Mouse (Mus musculus): ENCODE measurements around the gene Plekhg1.

The Plekhg1 gene

GRCm38 (mm10) chr10:3829472-3829871 is 89.3 kb downstream of the Plekhg1 start:
- WGBS: 40% methylated on average over 5 of the region's 5 CpGs

GRCm38 (mm10) chr10:3830618-3831017 is 90.5 kb downstream of the Plekhg1 start:
- WGBS: 100% methylated on average over 1 of the region's 1 CpGs

DNA sequence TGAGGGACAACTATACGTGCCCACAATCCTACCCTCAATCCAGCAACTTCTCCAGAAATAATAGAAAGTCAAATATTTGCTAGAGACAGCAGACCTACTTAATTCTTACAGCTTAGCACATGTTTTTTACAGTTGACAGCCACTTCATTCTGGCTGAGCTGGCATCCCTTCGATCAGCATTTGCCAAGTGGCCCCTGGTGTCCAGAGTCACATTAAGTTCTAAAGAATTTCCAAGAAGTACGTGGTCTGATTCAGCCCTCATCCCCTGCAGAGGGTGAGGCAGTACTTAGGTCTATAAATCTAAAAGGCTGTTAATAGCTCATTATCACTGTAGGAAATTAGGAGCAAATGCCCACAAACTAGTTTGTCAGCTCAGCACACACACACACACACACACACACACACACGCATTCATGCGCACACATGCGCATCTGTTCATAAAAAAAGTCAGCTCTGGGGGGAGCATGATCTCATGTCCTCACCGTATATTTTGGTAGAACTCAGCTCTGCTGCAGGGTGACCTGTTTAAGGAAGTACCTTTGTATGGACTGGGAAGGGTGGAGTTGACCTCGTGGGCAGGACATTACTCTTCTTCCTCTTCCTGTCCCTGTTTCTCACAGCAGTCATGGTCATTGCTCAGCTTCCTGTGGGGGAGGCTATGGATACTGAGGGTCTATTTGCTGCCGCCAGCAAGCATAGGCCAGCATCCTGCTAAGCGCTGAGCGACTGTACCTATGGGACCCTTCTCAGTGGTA is 91.6 kb downstream of the Plekhg1 start:
- WGBS: 76% methylated on average over 11 of the region's 11 CpGs

DNA sequence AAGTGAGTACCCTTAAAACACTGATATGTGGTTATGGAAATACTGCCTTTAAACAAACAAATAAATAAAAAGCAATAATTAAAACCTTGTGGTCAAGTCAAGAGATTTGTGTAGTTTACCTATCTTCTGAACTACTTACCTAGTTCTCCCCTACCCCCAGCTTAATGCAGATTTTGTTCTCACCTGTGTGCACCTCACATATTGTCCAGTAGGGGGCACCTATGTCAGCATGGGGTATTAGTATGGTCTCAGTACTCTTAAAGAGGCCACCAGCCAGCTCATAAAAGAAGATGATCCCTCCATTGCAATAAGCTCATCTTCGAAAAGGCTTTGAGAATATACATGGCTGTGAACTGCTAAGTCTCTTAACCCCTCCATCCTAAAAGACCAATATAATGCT is 93.9 kb downstream of the Plekhg1 start:
- WGBS: 97% methylated on average over 1 of the region's 1 CpGs

DNA sequence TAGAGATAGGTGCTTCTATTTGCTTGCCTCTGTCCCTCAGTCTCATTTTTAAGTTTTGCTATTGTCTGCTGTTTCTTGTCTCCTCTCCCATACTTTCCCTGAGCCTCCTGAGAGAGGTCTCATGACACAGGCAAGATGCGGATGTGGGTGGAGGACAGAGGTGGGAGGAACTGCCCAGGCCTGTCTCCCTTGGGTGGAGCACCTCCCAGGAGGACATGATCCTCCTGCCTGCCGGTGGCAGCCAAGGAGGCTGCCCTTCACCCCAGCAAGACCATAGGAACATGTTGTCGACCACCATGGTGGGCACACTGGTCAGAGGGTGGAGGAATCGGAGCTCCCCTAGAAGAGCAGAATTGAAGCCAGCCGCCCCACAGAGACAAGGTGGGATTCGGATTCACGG is 94.5 kb downstream of the Plekhg1 start:
- 75% methylated on average over 7 of the region's 7 CpGs for WGBS

DNA sequence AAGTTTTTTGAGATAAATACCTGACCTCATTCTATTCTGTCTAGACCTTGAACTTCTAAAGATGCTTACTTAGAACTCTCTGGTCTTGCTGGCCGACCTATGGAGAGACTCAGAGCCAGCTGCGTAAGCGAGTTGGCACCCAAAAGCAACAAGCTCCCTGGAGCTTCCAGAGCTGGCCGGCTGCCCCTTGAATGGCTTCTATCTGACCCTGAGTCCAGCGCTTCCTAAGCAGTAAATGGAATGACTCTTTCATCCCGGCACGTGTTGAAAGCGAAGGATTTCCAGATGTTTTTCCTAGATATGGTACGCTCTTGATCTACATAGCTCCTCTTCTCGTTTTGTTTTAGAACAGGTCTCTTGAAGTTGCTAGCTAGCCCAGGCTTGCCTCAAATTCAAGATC is 95.5 kb downstream of the Plekhg1 start:
- 73% methylated on average over 10 of the region's 10 CpGs for WGBS

DNA sequence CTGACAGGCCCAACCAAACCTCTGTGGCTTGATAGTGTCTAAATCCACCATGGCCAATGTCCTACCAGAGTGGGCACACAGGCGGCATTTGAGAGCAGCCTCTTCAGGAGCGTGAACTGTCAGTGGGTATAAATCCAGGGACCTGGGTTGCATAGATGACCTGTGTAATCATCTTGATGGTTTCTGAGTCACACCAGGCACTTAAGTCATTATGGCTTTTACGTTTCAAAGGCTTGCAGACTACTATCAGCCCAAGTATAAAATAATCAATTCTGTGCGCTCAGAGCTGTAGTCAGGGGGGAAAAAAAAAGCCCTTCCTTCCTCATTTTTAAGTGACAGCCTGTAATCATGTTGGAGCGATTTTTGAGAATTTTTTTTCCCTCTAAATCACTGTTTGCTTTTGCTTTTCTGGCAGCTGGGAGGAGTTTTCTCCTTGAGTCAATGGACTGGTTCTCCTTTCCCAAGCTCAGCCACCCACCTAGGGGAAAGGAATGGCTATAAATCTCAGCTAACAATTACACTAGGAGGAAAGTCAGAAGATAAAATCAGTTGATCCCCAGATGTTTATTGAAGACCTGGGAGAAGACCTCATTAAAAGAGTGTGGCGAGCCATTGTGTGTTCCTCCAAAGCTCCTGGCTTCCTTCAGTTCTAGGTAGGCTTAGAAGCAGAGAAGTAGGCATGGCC is 99.7 kb downstream of the Plekhg1 start:
- WGBS: 78% methylated on average over 6 of the region's 6 CpGs

DNA sequence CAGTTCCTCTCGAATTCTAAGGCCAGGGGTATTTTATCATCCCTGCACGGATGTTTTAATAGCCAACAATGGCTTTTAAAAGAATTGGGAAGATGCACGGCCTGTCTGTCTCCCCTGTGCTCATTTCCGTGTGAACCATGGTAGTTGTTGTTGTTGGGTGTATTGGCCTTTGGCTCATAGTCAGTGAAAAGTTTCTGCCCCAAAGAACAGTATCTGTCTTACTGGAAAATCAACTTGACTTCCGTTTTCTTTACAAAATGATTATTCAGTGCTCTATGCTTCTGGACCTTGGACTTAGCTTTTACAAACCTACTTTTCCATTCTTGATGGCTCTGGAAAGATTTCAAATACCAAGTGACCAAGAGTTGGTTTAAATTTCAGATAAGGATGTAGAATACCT is 104.3 kb downstream of the Plekhg1 start:
- 77% methylated on average over 5 of the region's 5 CpGs for WGBS

DNA sequence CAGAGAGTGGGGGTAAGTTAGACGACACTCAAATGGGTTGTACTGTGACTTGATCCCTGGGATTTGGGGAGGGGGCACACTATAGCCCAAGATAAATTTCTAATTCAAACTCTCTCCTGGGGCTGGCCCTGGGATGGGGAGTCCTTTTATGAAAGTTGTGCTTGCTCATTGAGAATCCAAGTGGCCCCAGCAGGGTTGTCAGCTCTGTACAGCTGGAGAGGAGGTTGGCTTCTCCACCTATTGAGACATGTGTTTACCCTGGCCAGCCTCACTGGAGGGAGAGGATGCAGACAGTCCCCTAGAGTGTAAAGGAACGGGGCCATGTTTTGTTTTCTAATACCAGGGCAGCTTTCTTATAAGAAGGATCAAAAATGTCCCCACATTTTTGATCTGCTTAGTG is 106.9 kb downstream of the Plekhg1 start:
- 69% methylated on average over 2 of the region's 2 CpGs for WGBS

- WGBS: 53% methylated on average over 2 of the region's 2 CpGs
Observed at GRCm38 (mm10) chr10:3851461-3851860, 111.3 kb downstream of the Plekhg1 start.

DNA sequence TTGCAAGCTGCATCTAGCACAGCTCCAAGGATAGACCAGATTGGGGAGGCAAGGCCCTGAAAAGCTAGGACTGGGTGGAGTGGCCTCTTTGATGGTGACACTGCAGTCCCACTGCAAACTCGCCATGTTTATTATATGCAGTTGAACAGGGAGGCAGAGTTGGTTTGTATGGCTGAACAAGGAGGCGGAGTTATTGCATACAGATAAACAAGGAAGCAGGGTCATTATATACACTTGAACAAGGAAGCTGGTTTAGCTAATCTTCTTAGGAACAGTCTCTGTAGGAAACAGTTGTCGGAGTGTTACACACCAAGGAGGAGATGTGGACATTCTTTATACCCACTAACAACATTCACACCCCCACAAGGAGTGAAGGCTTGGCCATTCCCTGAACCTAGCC is 112.6 kb downstream of the Plekhg1 start:
- WGBS: 80% methylated on average over 3 of the region's 3 CpGs

DNA sequence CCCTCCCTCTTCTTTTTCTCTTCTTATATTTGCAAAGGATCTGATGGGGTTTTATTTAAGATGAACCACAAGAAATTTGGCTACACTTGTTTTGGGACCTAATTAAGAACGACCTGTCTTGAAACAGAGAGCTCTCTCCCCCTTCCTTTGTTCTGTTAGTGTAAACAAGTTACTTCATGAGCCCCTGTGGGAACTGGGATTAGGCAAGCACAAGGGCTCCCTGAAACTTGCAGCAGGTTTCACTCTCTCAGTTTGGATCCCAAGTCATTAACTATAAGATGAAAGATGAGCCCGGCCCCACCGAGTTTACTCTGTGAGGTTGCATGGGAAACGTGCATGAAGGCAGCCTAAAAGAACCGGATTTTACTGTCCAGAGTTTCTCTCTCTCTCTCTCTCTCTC is 117.7 kb downstream of the Plekhg1 start:
- WGBS: 46% methylated on average over 5 of the region's 5 CpGs

DNA sequence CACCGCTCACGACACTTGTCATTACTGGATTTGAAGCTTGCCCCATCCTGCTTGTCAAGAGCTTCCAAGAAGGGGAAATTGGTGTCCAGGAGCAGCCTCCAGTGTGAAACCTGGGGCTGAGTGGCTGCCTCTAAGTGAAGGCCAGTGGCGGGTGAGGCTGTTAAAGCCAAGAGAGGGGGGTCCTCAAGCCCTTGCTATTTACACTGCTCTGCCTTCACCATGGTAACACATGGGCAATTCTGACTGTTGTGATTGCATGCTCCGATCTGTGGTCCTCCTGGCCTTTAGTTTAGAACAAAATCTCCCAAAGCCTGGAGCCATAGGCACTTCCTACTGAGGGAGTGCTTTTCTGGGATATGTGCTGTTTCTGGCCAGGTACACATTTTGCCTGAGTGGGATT is 118.3 kb downstream of the Plekhg1 start:
- WGBS: 82% methylated on average over 4 of the region's 4 CpGs

DNA sequence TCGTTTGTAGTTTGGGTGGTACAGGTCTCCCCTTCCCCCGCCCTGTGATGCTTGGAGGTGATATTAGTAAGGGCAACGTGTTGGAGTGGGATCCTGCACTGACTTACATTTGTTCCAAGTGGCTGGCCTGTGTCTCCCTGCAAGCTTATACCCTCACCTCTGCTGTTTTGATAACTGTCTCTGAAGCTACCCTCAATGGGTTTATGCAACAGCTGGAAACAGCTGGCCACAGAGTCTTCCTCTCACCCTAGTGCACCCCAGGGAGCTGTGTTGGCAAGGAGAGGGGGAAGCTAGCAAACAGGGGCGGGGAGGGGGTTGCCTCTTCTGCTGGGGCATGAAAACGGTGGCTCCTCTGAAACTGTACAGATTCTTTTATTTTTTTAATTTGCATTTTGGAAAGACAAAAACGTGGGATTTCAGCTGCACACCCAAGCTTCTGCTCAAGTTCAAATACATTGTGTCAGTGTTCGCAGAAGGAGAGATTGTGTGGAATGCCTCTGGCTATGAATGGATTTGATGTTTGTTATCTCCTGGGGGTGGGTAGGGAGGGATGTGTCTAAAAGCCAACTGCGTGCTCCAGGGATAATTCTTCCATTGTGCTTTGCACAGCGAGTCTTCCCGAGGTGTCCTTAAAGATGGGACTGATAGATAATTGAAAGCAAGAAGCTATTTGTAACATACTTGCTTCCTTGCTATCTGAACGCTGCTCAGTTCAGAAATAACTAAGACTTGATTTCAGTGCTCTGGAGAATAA is 119.0 kb downstream of the Plekhg1 start:
- WGBS: 50% methylated on average over 11 of the region's 11 CpGs

- 22% methylated on average over 12 of the region's 12 CpGs for WGBS
Observed at GRCm38 (mm10) chr10:3863411-3864195, 123.4 kb downstream of the Plekhg1 start.

GRCm38 (mm10) chr10:3864196-3864540 is 124.0 kb downstream of the Plekhg1 start:
- WGBS: 22% methylated on average over 6 of the region's 6 CpGs

DNA sequence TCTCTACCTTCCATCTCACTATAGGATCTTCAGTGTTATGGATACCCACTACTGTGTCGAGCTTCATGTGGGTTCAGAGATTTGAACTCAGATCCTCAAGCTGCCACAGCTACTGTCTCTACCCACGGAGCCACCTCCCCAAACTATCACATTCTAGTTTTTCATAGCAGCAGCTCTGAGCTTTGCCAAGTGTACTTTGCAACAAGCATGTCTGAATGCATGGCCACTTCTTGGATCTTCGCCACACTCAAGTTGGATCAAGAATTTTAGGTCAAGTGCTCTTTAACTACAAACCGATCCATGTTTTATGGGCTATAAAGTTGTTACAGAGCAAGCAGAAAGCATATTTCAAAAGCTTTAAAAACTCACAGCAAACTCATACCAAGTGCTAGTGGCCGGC is 130.7 kb downstream of the Plekhg1 start:
- WGBS: 79% methylated on average over 5 of the region's 5 CpGs

DNA sequence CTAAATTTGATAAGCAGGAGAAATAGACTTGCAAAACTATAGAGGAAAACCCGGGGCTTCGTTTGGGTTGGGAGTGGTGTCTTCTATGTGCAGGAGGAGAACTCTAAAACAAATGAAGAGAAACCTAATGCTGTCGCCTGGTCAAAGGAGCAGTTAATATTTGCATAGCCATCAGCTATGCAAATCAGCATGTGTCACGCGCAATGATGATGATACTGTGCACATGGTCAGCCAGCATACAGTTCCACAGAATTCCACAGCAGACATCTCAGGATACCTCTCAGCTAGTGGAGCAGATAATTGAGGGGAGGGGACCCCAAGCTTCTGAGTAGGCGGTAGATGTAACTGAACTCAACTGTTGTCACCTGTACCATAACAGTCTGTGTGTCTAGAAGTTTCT is 133.3 kb downstream of the Plekhg1 start:
- 92% methylated on average over 6 of the region's 6 CpGs for WGBS

- 78% methylated on average over 4 of the region's 4 CpGs for WGBS
Observed at GRCm38 (mm10) chr10:3877852-3878535, 137.8 kb downstream of the Plekhg1 start.

- WGBS: 75% methylated on average over 2 of the region's 2 CpGs
Observed at GRCm38 (mm10) chr10:3881179-3881578, 141.0 kb downstream of the Plekhg1 start.

GRCm38 (mm10) chr10:3888510-3888909 is 148.3 kb downstream of the Plekhg1 start:
- 78% methylated on average over 4 of the region's 4 CpGs for WGBS
